Mouse (Mus musculus) liver, adult 2 months (tissue): Measurements from ENCODE around the gene Dlst.

ENCODE experiments used
- CTCF ChIP-seq: fragments of 200-500 bp; IDR thresholded peaks from 2 replicates; pipeline ENCODE4 v1.5.1; 2011; ENCODE audit warnings: low read depth, low read length, control low read depth
- POLR2A ChIP-seq: fragments of 200-500 bp; IDR thresholded peaks from 2 replicates; pipeline ENCODE4 v1.6.1; 2011; ENCODE audit warnings: low read length, control low read depth; ENCODE audit not compliant: insufficient read depth; ENCODE audit errors: extremely low read depth

DNA sequence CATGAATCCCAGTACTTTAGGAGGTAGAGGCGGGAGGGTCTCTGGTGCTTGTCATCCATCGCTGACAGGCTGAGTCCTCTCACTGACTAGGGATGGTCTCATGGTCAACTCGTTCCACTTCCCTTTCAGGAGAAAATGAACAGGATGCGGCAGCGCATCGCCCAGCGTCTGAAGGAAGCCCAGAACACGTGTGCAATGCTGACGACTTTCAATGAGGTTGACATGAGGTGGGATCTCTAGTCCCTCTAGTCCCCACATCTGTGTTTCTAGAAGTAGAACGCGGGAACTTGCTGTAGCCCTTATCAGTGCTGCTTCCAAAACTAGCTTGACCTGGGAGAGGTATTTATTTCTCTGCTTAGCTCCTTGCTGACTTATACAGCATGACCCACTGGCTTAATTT lies 13.0 kb downstream of the Dlst start:
- TF ChIP-seq CTCF (no peak), POLR2A (no peak)
